Mouse (Mus musculus) lung, postnatal 0 days (tissue): Measurements from ENCODE around the gene Smap2.
A peak's percentile ranks its signal among the peaks of the same experiment; 100 is the strongest.

ENCODE experiments used
- CTCF ChIP-seq: IDR thresholded peaks from 2 replicates; pipeline ENCODE4 v1.5.1; 2016; ENCODE audit warnings: antibody characterized with exemption, mild to moderate bottlenecking
- EP300 ChIP-seq: IDR thresholded peaks from 2 replicates; pipeline ENCODE4 v1.6.1; 2016; ENCODE audit warnings: antibody characterized with exemption, mild to moderate bottlenecking, control low read depth

DNA sequence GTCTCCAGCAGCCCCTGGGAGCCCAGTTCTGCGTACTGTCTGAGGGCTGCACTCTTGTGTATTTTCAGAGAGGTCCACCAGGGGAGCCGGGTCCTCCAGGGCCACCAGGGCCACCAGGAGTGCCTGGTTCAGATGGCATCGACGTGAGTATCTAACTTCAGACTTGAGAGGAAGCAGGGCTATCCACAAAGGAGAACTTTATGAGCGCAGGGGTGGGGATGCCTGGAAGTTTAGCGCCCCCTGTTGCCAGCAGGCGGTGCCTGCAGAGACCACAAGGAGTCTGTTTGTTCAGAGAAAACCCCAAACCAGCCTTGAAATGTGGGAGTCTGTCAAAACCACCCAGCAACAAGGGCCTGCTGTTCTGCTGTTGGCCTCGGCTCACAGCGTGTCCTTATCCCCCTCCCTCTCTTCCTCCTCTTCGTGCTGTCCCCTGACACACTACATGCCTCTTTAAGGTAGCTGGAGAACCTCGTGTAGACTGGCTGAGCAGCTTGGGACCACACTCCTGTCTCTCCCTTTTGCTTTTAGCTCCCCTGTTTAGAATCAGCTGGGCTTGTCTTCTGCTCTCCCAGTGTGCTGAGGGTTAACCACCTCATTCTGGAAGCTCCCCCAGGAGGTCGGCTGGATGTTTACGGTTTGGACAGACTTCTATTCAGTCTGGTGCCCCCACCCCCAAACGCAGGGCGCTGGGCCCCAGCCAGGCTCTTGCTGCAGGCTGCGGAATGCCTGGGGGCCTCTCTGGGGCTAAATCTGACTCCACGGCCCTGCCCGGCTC is 24.0 kb upstream of the Smap2 start:
- TF ChIP-seq EP300, result no peak
- TF ChIP-seq CTCF, result peak; percentile 78
